Mouse (Mus musculus): ENCODE results near the gene Sarnp. TPM values are rescaled to one million over a fixed set of nuclear protein-coding genes. Genes with fewer than 3 reads are reported as not detected.

Gene Sarnp
- polyA plus RNA-seq, 1 experiment from 2014 or later: 295 TPM

GRCm38 (mm10) chr10:128896807-128897206 lies 79.7 kb downstream of the Sarnp start:
- Histone ChIP-seq H3K4me2 (ENCODE audit: low read depth, severe bottlenecking) (no peak overlapping the region), H3K27me3 (ENCODE audit: control insufficient read depth, insufficient read depth, low read length) (peaks cover 7% of the 10 kb centered on the region; the same call in 1 of the 2 replicates), H3K4me3 (ENCODE audit: low read depth, low read length) (no peak overlapping the region), H3K36me3 (ENCODE audit: control insufficient read depth, insufficient read depth, low read length) (no peaks in the 10 kb centered on the region), H3K27ac (replicated peaks; ENCODE audit: low read depth, low read length) (no peak overlapping the region), H3K9me3 (ENCODE audit: control insufficient read depth, low read length) (no peaks in the 10 kb centered on the region), H3K4me1 (ENCODE audit: control insufficient read depth, insufficient read depth, low read length) (no peaks in the 10 kb centered on the region), H3K9ac (ENCODE audit: low read length) (no peak overlapping the region)
- DNase-seq (ENCODE audit: low spot score) (no peak), ATAC-seq (ENCODE audit: insufficient number of reproducible peaks, low FRiP score, low TSS enrichment, low read depth) (no peak)
- WGBS: 40% methylated on average over 1 of the region's 1 CpGs

GRCm38 (mm10) chr10:128897501-128897900 lies 80.4 kb downstream of the Sarnp start:
- no peak overlapping the region for H3K27ac ChIP-seq (replicated peaks; ENCODE audit: low read depth, low read length)
- ATAC-seq (ENCODE audit: insufficient number of reproducible peaks, low FRiP score, low TSS enrichment, low read depth) (no peak), DNase-seq (ENCODE audit: low spot score) (no peak)
- H3K9ac ChIP-seq (ENCODE audit: low read length): no peak overlapping the region
- H3K4me1 ChIP-seq (ENCODE audit: control insufficient read depth, insufficient read depth, low read length): no peaks in the 10 kb centered on the region
- no peak overlapping the region for H3K4me2 ChIP-seq (ENCODE audit: low read depth, severe bottlenecking)
- H3K27me3 ChIP-seq (ENCODE audit: control insufficient read depth, insufficient read depth, low read length): peaks cover 7% of the 10 kb centered on the region; the same call in 1 of the 2 replicates
- H3K4me3 ChIP-seq (ENCODE audit: low read depth, low read length): no peak overlapping the region
- H3K9me3 ChIP-seq (ENCODE audit: control insufficient read depth, low read length): no peaks in the 10 kb centered on the region
- 21% methylated on average over 1 of the region's 1 CpGs for WGBS
- H3K36me3 ChIP-seq (ENCODE audit: control insufficient read depth, insufficient read depth, low read length): no peaks in the 10 kb centered on the region

GRCm38 (mm10) chr10:128899759-128900490 lies 82.8 kb downstream of the Sarnp start:
- Histone ChIP-seq H3K27ac (replicated peaks; ENCODE audit: low read depth, low read length) (no peak overlapping the region), H3K4me3 (ENCODE audit: low read depth, low read length) (no peak overlapping the region), H3K4me1 (ENCODE audit: control insufficient read depth, insufficient read depth, low read length) (no peaks in the 10 kb centered on the region), H3K9me3 (ENCODE audit: control insufficient read depth, low read length) (no peaks in the 10 kb centered on the region), H3K27me3 (ENCODE audit: control insufficient read depth, insufficient read depth, low read length) (peaks cover 7% of the 10 kb centered on the region; the same call in 1 of the 2 replicates), H3K4me2 (ENCODE audit: low read depth, severe bottlenecking) (no peak overlapping the region), H3K9ac (ENCODE audit: low read length) (no peak overlapping the region), H3K36me3 (ENCODE audit: control insufficient read depth, insufficient read depth, low read length) (no peaks in the 10 kb centered on the region)
- 79% methylated on average over 6 of the region's 6 CpGs for WGBS
- DNase-seq (ENCODE audit: low spot score) (no peak), ATAC-seq (ENCODE audit: insufficient number of reproducible peaks, low FRiP score, low TSS enrichment, low read depth) (no peak)

GRCm38 (mm10) chr10:128900698-128901097 lies 83.6 kb downstream of the Sarnp start, which contains the start of gene Cd63:
Cd63 (plus strand) TSS chr10:128900989.
- no peaks in the 10 kb centered on the region for H3K36me3 ChIP-seq (ENCODE audit: control insufficient read depth, insufficient read depth, low read length)
- WGBS: 77% methylated on average over 3 of the region's 3 CpGs
- DNase-seq (ENCODE audit: low spot score) (no peak), ATAC-seq (ENCODE audit: insufficient number of reproducible peaks, low FRiP score, low TSS enrichment, low read depth) (no peak)
- H3K4me2 ChIP-seq (ENCODE audit: low read depth, severe bottlenecking): no peak within 1 kb of the TSS
- H3K4me3 ChIP-seq (ENCODE audit: low read depth, low read length): no peak within 1 kb of the TSS
- no peak within 1 kb of the TSS for H3K27ac ChIP-seq (replicated peaks; ENCODE audit: low read depth, low read length)
- no peak within 1 kb of the TSS for H3K9ac ChIP-seq (ENCODE audit: low read length)
- H3K4me1 ChIP-seq (ENCODE audit: control insufficient read depth, insufficient read depth, low read length): no peaks in the 10 kb centered on the region
- no peaks in the 10 kb centered on the region for H3K9me3 ChIP-seq (ENCODE audit: control insufficient read depth, low read length)
- peaks cover 7% of the 10 kb centered on the region; the same call in 1 of the 2 replicates for H3K27me3 ChIP-seq (ENCODE audit: control insufficient read depth, insufficient read depth, low read length)

GRCm38 (mm10) chr10:128901409-128901808 lies 84.3 kb downstream of the Sarnp start:
- H3K9ac ChIP-seq (ENCODE audit: low read length): no peak overlapping the region
- H3K9me3 ChIP-seq (ENCODE audit: control insufficient read depth, low read length): no peaks in the 10 kb centered on the region
- no peaks in the 10 kb centered on the region for H3K4me1 ChIP-seq (ENCODE audit: control insufficient read depth, insufficient read depth, low read length)
- no peak overlapping the region for H3K27ac ChIP-seq (replicated peaks; ENCODE audit: low read depth, low read length)
- no peaks in the 10 kb centered on the region for H3K36me3 ChIP-seq (ENCODE audit: control insufficient read depth, insufficient read depth, low read length)
- WGBS: 94% methylated on average over 1 of the region's 1 CpGs
- DNase-seq (ENCODE audit: low spot score) (no peak), ATAC-seq (ENCODE audit: insufficient number of reproducible peaks, low FRiP score, low TSS enrichment, low read depth) (no peak)
- peaks cover 5% of the 10 kb centered on the region; the same call in 1 of the 2 replicates for H3K27me3 ChIP-seq (ENCODE audit: control insufficient read depth, insufficient read depth, low read length)
- no peak overlapping the region for H3K4me3 ChIP-seq (ENCODE audit: low read depth, low read length)
- H3K4me2 ChIP-seq (ENCODE audit: low read depth, severe bottlenecking): no peak overlapping the region

- no peaks in the 10 kb centered on the region for H3K9me3 ChIP-seq (ENCODE audit: control insufficient read depth, low read length)
- no peak for DNase-seq (ENCODE audit: low spot score)
- whole genome bisulfite sequencing: 80% methylated on average over 3 of the region's 3 CpGs
- no peak overlapping the region for H3K27ac ChIP-seq (replicated peaks; ENCODE audit: low read depth, low read length)
- no peaks in the 10 kb centered on the region for H3K36me3 ChIP-seq (ENCODE audit: control insufficient read depth, insufficient read depth, low read length)
- ATAC-seq (ENCODE audit: insufficient number of reproducible peaks, low FRiP score, low TSS enrichment, low read depth): no peak
- no peak overlapping the region for H3K9ac ChIP-seq (ENCODE audit: low read length)
- no peaks in the 10 kb centered on the region for H3K4me1 ChIP-seq (ENCODE audit: control insufficient read depth, insufficient read depth, low read length)
- no peaks in the 10 kb centered on the region for H3K27me3 ChIP-seq (ENCODE audit: control insufficient read depth, insufficient read depth, low read length)
- H3K4me2 ChIP-seq (ENCODE audit: low read depth, severe bottlenecking): no peak overlapping the region
- no peak overlapping the region for H3K4me3 ChIP-seq (ENCODE audit: low read depth, low read length)
Measured at GRCm38 (mm10) chr10:128902409-128902988, 85.4 kb downstream of the Sarnp start.

GRCm38 (mm10) chr10:128904812-128905211 lies 87.7 kb downstream of the Sarnp start:
- no peaks in the 10 kb centered on the region for H3K27me3 ChIP-seq (ENCODE audit: control insufficient read depth, insufficient read depth, low read length)
- H3K4me3 ChIP-seq (ENCODE audit: low read depth, low read length): no peak overlapping the region
- peaks cover 3% of the 10 kb centered on the region; the same call in 1 of the 2 replicates for H3K4me1 ChIP-seq (ENCODE audit: control insufficient read depth, insufficient read depth, low read length)
- H3K9ac ChIP-seq (ENCODE audit: low read length): no peak overlapping the region
- no peaks in the 10 kb centered on the region for H3K9me3 ChIP-seq (ENCODE audit: control insufficient read depth, low read length)
- no peak overlapping the region for H3K27ac ChIP-seq (replicated peaks; ENCODE audit: low read depth, low read length)
- no peak overlapping the region for H3K4me2 ChIP-seq (ENCODE audit: low read depth, severe bottlenecking)
- whole genome bisulfite sequencing: 73% methylated on average over 5 of the region's 5 CpGs
- no peaks in the 10 kb centered on the region for H3K36me3 ChIP-seq (ENCODE audit: control insufficient read depth, insufficient read depth, low read length)
- ATAC-seq (ENCODE audit: insufficient number of reproducible peaks, low FRiP score, low TSS enrichment, low read depth): no peak
- no peak for DNase-seq (ENCODE audit: low spot score)

- H3K4me1 ChIP-seq (ENCODE audit: control insufficient read depth, insufficient read depth, low read length): peaks cover 11% of the 10 kb centered on the region
- no peak for DNase-seq (ENCODE audit: low spot score)
- peak overlapping the region; percentile 95 for H3K9ac ChIP-seq (ENCODE audit: low read length)
- H3K27ac ChIP-seq (replicated peaks; ENCODE audit: low read depth, low read length): peak overlapping the region; percentile 87
- H3K27me3 ChIP-seq (ENCODE audit: control insufficient read depth, insufficient read depth, low read length): no peaks in the 10 kb centered on the region
- peak overlapping the region; percentile 45 for H3K4me2 ChIP-seq (ENCODE audit: low read depth, severe bottlenecking)
- ATAC-seq (ENCODE audit: insufficient number of reproducible peaks, low FRiP score, low TSS enrichment, low read depth): no peak
- 64% methylated on average over 13 of the region's 13 CpGs for WGBS
- H3K9me3 ChIP-seq (ENCODE audit: control insufficient read depth, low read length): no peaks in the 10 kb centered on the region
- peak overlapping the region; percentile 96 for H3K4me3 ChIP-seq (ENCODE audit: low read depth, low read length)
- peaks cover 4% of the 10 kb centered on the region for H3K36me3 ChIP-seq (ENCODE audit: control insufficient read depth, insufficient read depth, low read length)
Measured at GRCm38 (mm10) chr10:128908778-128909448, 91.8 kb downstream of the Sarnp start.

Data from limb, embryonic 11.5 days (tissue).